Mouse (Mus musculus) forelimb bud, embryonic 11.5 days (tissue): ENCODE measurements around the gene Zzz3.

Experiments
- DNase-seq: peaks from one replicate; pipeline ENCODE4 v3.0.0-alpha.2; 2012; ENCODE audit warnings: low read depth, low spot score

The Zzz3 gene

GRCm38 (mm10) chr3:152395350-152396277 lies at the start of gene Zzz3:
TSS of gene Zzz3 (plus strand) at chr3:152395473.
- DNase-seq: peak; percentile 91

- DNase-seq: peak; percentile 86
Measured at GRCm38 (mm10) chr3:152345732-152346632, 49.3 kb upstream of the Zzz3 start, which contains the start of gene Usp33. TSS of gene Usp33 (plus strand) at chr3:152346478.

GRCm38 (mm10) chr3:152346633-152347141 lies 48.6 kb upstream of the Zzz3 start:
- peak; percentile 10 for DNase-seq

GRCm38 (mm10) chr3:152347227-152347626 lies 48.0 kb upstream of the Zzz3 start:
- DNase-seq: no peak

- no peak for DNase-seq
Measured at GRCm38 (mm10) chr3:152348011-152348830, 47.1 kb upstream of the Zzz3 start.

- no peak for DNase-seq
Measured at GRCm38 (mm10) chr3:152350431-152350830, 44.8 kb upstream of the Zzz3 start.

GRCm38 (mm10) chr3:152350966-152351365 lies 44.3 kb upstream of the Zzz3 start:
- DNase-seq: no peak

- no peak for DNase-seq
Measured at GRCm38 (mm10) chr3:152352289-152352688, 43.0 kb upstream of the Zzz3 start.

GRCm38 (mm10) chr3:152353434-152354177 lies 41.7 kb upstream of the Zzz3 start:
- no peak for DNase-seq

GRCm38 (mm10) chr3:152355361-152355760 lies 39.9 kb upstream of the Zzz3 start:
- no peak for DNase-seq

GRCm38 (mm10) chr3:152356751-152357150 lies 38.5 kb upstream of the Zzz3 start:
- no peak for DNase-seq

GRCm38 (mm10) chr3:152359151-152359550 lies 36.1 kb upstream of the Zzz3 start:
- no peak for DNase-seq

- DNase-seq: no peak
Measured at GRCm38 (mm10) chr3:152364181-152364580, 31.1 kb upstream of the Zzz3 start.

GRCm38 (mm10) chr3:152376063-152376462 lies 19.2 kb upstream of the Zzz3 start:
- DNase-seq: no peak

- DNase-seq: no peak
Measured at GRCm38 (mm10) chr3:152384106-152384505, 11.2 kb upstream of the Zzz3 start.

- peak; percentile 97 for DNase-seq
Measured at GRCm38 (mm10) chr3:152396278-152396987, 1.2 kb downstream of the Zzz3 start.

GRCm38 (mm10) chr3:152396988-152397314 lies 1.7 kb downstream of the Zzz3 start:
- no peak for DNase-seq

GRCm38 (mm10) chr3:152397335-152397940 lies 2.2 kb downstream of the Zzz3 start:
- DNase-seq: no peak

GRCm38 (mm10) chr3:152400441-152400840 lies 5.2 kb downstream of the Zzz3 start:
- no peak for DNase-seq
